Mouse (Mus musculus): ENCODE measurements around the gene Ikzf4.

The Ikzf4 gene

DNA sequence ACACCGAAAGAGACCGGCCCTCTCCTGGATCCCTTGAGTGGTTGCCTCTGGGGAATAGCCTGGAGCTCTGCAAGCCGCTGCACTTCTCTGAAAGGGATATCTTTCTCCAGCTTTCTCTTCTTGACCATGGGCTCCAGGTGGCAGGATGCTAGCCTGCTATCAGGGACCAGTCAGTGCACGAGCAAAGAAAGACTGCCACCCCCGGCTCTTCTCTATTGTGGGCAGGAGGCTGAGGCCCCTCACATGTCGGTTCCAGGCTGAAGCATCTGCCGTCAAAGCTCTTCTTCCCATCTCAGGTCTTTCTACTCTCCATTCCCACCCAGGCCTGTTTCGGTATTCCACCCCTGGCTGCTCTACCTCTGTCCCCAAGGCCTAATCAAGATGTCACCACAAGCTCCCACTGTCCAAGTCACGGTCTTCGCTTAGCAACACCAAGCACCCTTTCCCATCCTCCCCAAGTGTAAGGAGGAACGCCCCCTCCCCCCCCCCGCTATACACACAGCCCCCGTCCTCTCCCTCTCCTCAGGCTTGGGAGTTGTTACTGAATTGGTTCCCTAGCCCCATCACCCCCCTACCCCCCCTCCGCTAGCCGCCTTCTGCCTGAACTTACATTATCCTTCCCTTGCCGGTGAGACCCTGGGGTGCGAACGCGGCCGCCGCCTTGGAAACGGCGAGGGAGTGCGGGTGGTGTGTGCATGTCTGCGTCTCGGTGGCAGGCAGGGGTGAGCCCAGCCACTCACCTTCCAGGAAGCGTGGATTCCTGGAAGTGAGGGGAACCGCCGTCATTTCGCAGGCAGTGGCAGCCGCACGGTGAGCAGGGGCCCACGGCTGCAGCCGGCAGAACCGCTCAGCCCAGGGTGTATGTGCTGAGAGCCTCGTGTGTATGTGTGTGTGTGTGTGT is at the start of gene Ikzf4:
Gene Ikzf4 (minus strand): TSS at position 881 of the 901 bp plus-strand sequence.
- DNase-seq, result no peak

GRCm38 (mm10) chr10:128695411-128695991 is 49.7 kb upstream of the Ikzf4 start:
- no peak for DNase-seq

DNA sequence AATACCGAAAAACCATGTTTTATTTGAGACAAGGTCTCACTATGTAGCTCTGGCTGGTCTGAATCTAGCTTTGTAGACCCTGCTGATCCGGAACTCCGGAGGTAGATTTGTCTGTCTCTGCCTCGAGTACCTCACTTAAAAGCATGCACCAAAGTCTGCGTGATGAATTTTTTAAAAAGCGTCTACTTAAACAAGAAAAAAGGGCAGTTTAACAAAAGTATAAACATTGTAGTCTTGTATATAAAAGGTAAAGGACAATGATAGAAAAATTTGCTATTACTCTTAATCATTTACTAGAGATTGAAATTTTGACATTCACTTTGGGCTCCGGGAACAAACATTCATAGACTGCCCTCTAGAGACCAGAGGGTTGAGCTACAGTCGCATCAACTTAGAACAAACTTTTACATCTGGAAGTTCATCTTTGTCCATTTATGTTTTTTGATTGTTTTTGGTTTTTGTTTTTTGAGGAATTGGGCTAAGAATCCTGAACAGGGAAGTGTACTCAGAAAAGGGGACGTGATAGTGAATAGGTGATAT is 28.7 kb upstream of the Ikzf4 start:
- no peak for DNase-seq

GRCm38 (mm10) chr10:128673763-128674468 is 28.1 kb upstream of the Ikzf4 start, which contains the start of gene Suox:
Gene Suox (minus strand): TSS chr10:128674073.
- peak; percentile 77 to 84 for DNase-seq

DNA sequence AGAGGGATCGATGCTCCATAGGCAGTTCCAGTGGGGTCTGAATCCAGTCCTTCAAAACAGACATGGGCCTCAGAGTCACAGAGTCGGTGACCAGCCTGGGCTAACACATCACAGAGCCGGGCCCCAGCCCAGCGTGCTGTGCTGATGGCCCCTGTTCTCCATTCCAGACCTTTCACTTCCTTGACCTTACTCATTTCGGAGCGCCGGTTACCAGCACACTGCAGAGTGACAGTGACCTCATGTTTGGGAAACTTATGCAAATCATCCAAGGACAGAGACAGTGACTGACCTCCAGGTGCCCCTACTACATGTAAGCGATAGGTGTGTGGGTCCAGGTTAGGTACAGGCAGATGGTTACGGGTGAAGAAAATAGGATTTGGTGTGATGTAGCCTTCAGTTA is 25.4 kb upstream of the Ikzf4 start:
- no peak for DNase-seq

GRCm38 (mm10) chr10:128668790-128669672 is 23.2 kb upstream of the Ikzf4 start:
- DNase-seq, result peak; percentile 32 to 63

GRCm38 (mm10) chr10:128665806-128666205 is 20.0 kb upstream of the Ikzf4 start:
- no peak for DNase-seq

- no peak for DNase-seq
These were observed 19.5 kb upstream of the Ikzf4 start for GRCm38 (mm10) chr10:128665307-128665706.

DNA sequence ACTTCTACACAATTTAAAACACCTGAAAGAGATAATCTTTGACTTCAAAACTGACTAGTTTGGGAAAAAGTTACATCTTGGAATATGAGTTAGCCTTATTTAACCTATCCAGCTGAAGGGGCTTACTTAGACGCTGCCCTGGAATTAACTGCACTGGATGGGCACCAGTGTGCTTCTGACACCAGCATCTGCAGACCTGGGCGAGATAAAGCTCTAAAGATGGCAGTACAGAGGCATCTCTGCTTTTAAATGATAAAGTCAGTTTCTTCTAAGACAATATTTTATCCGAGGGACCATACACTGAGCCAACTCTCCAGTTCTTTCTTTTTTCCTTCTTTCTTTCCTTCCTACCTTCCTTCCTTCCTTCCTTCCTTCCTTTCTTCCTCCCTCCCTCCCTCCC is 19.0 kb upstream of the Ikzf4 start:
- DNase-seq, result no peak

DNA sequence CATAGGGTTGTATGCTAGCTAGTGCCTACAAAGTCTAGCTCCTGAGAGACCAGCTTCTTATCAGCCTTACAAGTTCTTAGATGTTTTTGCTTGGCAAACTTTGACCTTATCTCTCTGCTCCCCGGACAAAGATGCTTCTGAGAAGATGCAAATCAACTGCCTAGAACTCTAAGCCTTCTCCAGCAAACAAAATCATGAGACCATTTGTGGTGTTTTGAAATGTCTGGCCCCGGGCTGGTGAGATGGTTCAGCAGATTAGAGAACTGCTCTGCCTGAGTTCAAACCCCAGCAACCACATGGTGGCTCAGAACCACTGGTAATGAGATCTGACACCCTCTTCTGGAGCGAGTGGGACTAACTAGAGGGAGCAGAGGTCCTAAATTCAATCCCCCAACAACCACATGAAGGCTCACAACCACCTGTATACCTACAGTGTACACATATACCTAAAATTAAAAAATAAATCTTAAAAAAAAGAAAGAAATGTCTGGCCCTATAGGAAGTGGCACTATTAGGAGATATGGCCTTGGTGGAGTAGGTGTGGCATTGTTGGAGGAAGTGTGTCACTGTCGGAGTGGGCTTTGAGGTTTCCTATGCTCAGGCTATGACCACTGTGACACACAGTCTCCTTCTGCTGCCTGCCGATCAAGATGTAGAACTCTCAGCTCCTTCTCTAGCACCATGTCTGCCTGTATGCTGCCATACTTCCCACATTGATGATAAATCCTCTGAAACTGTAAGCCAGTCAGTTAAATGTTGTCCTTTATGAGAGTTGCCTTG is 17.8 kb upstream of the Ikzf4 start:
- no peak for DNase-seq

- no peak for DNase-seq
These were observed 16.7 kb upstream of the Ikzf4 start for GRCm38 (mm10) chr10:128662465-128662864.

- DNase-seq, result no peak
These were observed 13.7 kb upstream of the Ikzf4 start for GRCm38 (mm10) chr10:128659490-128659889.

- DNase-seq, result no peak
These were observed 12.1 kb upstream of the Ikzf4 start for GRCm38 (mm10) chr10:128657844-128658243.

DNA sequence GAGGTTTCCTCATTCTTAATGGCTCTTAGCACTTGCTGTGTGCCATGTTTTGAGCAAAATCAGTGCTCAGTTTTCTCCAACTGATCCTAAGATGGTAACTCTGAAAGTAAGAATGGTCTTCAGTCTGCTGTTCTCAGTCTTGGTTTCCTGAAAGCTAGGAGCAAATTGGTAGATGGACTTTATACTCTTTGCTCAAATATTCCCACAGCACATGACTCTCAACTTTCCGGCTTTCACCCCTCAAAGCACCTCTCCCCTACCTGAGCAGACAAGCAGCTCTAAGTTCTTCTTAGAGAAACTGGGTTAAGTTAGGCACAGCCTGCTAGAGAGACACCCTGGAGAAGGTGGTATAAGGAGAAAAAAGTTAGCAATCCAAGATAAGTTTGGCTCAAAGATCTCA is 10.9 kb upstream of the Ikzf4 start:
- DNase-seq, result no peak

- DNase-seq, result no peak
These were observed 9.5 kb upstream of the Ikzf4 start for GRCm38 (mm10) chr10:128655254-128655653.

DNA sequence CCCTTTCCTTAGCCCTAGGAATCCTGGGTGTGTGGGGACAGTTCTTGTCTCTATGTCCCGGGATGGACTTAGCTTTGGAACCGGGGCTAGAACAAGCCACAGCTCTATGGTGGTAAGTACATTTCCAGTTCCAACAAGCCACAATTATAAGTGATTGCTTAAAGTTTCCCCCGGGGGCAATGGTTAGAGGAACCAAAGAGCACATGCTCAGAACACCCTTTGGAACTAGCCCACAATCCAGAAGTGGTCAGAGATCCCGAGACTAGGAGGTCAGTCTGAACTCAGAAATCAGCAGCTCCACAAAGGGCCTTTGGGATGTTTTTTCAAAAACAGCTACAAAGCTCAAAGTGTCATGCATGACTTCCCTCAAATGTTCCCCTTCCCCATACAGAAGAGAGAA is 8.1 kb upstream of the Ikzf4 start:
- DNase-seq, result no peak

GRCm38 (mm10) chr10:128646139-128647089 is 623 bp upstream of the Ikzf4 start:
- no peak for DNase-seq

- DNase-seq, result no peak
These were observed 3.0 kb downstream of the Ikzf4 start for GRCm38 (mm10) chr10:128642749-128643148.

DNA sequence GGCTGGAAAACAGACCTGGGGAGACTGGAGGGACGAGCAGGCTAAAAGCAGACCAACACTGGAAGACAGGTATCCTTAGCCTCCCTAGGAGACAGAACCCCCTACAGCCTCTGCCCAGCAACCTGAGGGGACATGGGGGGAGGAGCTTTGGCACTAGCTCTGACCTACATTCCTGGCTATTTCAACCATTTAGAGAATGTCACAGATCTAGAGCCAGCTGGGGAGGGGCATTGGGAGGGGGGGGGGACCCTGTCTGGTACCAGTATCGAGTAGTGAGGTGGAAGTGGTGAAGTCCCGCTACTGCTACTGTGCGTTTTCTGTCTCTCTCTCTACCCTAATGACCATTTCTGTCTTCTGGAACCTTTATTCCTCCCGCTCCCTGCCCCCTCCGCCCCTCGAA is 3.9 kb downstream of the Ikzf4 start:
- no peak for DNase-seq

DNA sequence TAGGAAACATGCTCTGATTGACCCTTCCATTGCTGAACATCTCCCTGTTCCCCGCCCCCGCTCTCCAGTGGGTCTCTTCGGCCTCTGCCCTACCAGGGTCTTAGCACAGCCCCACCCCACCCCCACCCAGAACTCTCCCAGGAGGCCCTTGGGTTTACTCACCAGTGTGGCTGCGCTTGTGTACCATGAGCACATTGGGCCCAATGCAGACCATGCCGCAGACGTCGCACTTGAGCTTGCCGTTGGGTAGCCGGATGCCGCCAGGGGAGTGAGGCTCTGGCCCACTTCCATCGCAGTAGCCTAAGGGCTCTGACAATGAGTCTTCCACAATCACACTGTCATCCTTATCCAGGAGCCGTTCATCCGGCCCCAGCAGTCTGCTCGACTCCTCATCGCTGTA is 4.9 kb downstream of the Ikzf4 start:
- DNase-seq, result no peak

All from spleen, adult 18-20 months (tissue).